Mouse (Mus musculus) stomach, postnatal 0 days (tissue): Measurements from ENCODE around the gene Map3k12.

ENCODE experiments used
- CTCF ChIP-seq: IDR thresholded peaks from 2 replicates; pipeline ENCODE4 v1.5.1; 2016; ENCODE audit warnings: antibody characterized with exemption, low read depth, mild to moderate bottlenecking, moderate library complexity
- EP300 ChIP-seq: optimal IDR thresholded peaks from 2 replicates; pipeline ENCODE3; 2016; ENCODE audit warnings: antibody characterized with exemption

- TF ChIP-seq CTCF (no peak), EP300 (no peak)
These were observed 4.9 kb downstream of the Map3k12 start for GRCm38 (mm10) chr15:102512010-102512409.
